Mouse (Mus musculus) liver, postnatal 0 days (tissue): ENCODE results near the gene Runx3.

Experiments
- CTCF ChIP-seq: sonication (generic); IDR thresholded peaks from 2 replicates; pipeline ENCODE4 v1.5.1; 2016; ENCODE audit warnings: antibody characterized with exemption, low read depth
- EP300 ChIP-seq: IDR thresholded peaks from 2 replicates; pipeline ENCODE4 v1.6.1; 2016; ENCODE audit warnings: antibody characterized with exemption, low read depth, mild to moderate bottlenecking

DNA sequence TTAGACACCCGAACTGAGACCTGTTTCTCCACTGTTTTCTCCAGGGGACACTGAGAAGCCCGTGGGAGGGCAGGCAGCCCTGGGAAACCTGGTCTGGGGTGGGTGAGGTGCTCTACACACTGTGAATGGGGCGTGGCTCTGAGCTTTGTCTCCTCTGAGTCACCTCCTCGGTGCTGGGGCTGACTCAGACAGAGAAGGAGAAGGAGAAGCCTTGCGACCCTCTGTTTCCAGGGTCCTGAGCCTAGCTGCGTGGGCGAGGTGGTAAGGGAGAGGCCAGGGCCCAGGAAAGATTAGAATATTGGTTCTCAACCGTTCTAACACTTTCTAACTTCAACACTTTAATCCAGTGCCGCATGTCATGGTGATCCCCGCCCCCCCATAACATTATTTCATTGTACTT, 46.9 kb upstream of the Runx3 start:
- TF ChIP-seq EP300 (no peak), CTCF (no peak)
